Mouse (Mus musculus) frontal cortex, postnatal 14 days (tissue): ENCODE measurements around the gene Ambra1.

ENCODE experiments used
- DNase-seq, 2 experiments: peaks; one replicate each; pipeline ENCODE4 v3.0.0; 2022; ENCODE audit warnings: low spot score in 2 of 2

The Ambra1 gene

GRCm38 (mm10) chr2:91934826-91935525 is 205.0 kb downstream of the Ambra1 start:
- no peak for DNase-seq

- no peak for DNase-seq
Measured at GRCm38 (mm10) chr2:91936154-91936553, 206.2 kb downstream of the Ambra1 start.

GRCm38 (mm10) chr2:91939303-91939935 is 209.5 kb downstream of the Ambra1 start:
- no peak for DNase-seq

- no peak for DNase-seq
Measured at GRCm38 (mm10) chr2:91942356-91942755, 212.4 kb downstream of the Ambra1 start.

- peak in 1 of 2 experiments; percentile 76 for DNase-seq
Measured at GRCm38 (mm10) chr2:91944170-91944950, 214.4 kb downstream of the Ambra1 start.

GRCm38 (mm10) chr2:91945483-91945882 is 215.5 kb downstream of the Ambra1 start, which contains the start of gene Gm9821:
Gm9821 (plus strand) TSS chr2:91945703.
- no peak for DNase-seq

- no peak for DNase-seq
Measured at GRCm38 (mm10) chr2:91946836-91947235, 216.9 kb downstream of the Ambra1 start.

- DNase-seq: no peak
Measured at GRCm38 (mm10) chr2:91947397-91948150, 217.6 kb downstream of the Ambra1 start.

GRCm38 (mm10) chr2:91948151-91948509 is 218.2 kb downstream of the Ambra1 start:
- DNase-seq: no peak

- DNase-seq: no peak
Measured at GRCm38 (mm10) chr2:91948792-91949241, 218.9 kb downstream of the Ambra1 start.

- no peak for DNase-seq
Measured at GRCm38 (mm10) chr2:91949411-91950274, 219.7 kb downstream of the Ambra1 start.

- DNase-seq: no peak
Measured at GRCm38 (mm10) chr2:91950275-91951085, 220.5 kb downstream of the Ambra1 start.

- DNase-seq: no peak
Measured at GRCm38 (mm10) chr2:91953825-91954224, 223.9 kb downstream of the Ambra1 start.

GRCm38 (mm10) chr2:91955121-91955591 is 225.2 kb downstream of the Ambra1 start:
- no peak for DNase-seq

- DNase-seq: no peak
Measured at GRCm38 (mm10) chr2:91955875-91956274, 225.9 kb downstream of the Ambra1 start.

- peak; percentile 73 to 82 for DNase-seq
Measured at GRCm38 (mm10) chr2:91957096-91957495, 227.2 kb downstream of the Ambra1 start.

GRCm38 (mm10) chr2:91958049-91958448 is 228.1 kb downstream of the Ambra1 start:
- DNase-seq: no peak

- no peak for DNase-seq
Measured at GRCm38 (mm10) chr2:91958701-91959457, 228.9 kb downstream of the Ambra1 start.
